Mouse (Mus musculus) forebrain, embryonic 14.5 days (tissue): ENCODE measurements around the gene Gm45799. TPM values are rescaled to one million over a fixed set of nuclear protein-coding genes. Genes with fewer than 3 reads are reported as not detected.

ENCODE experiments used
- polyA plus RNA-seq: library from polyadenylated mRNA; unstranded; fragments of >200 nt; fragmentation: Nextera tagmentation; extraction: Ambion mirVana; gene quantifications from 2 replicates; pipeline ENCODE4 v1.2.1, GENCODE M21; 2014

The Gm45799 gene
- polyA plus RNA-seq, 1 experiment from 2014 or later: 25.0 TPM

Other genes with a start within 250 kb of the Gm45799 start
- gene Fam160a2, start 240.5 kb upstream of the Gm45799 start, polyA plus RNA-seq: 30.4 and 39.8 TPM in 2 replicates
- gene Cnga4, start 236.0 kb upstream of the Gm45799 start, polyA plus RNA-seq: not detected in 2 replicates
- gene Cckbr, start 214.8 kb upstream of the Gm45799 start, polyA plus RNA-seq: 1.1 and 1.6 TPM in 2 replicates
- gene Cavin3, start 158.3 kb upstream of the Gm45799 start, polyA plus RNA-seq: 28.6 and 31.3 TPM in 2 replicates
- 79.9 and 88.5 TPM in 2 replicates for gene Smpd1, start 86.2 kb upstream of the Gm45799 start, polyA plus RNA-seq
- 188 and 228 TPM in 2 replicates for gene Apbb1, start 58.9 kb upstream of the Gm45799 start, polyA plus RNA-seq
- not detected in 2 replicates for gene Hpx, start 40.4 kb upstream of the Gm45799 start, polyA plus RNA-seq
- gene Trim3, start 7.0 kb upstream of the Gm45799 start, polyA plus RNA-seq: 41.0 and 52.4 TPM in 2 replicates
- gene Timm10b, start 496 bp upstream of the Gm45799 start, polyA plus RNA-seq: 137 and 144 TPM in 2 replicates
- 92.9 and 97.6 TPM in 2 replicates for gene Arfip2, start 136 bp upstream of the Gm45799 start, polyA plus RNA-seq
- 0.96 and 1.1 TPM in 2 replicates for gene Dnhd1, start 10.3 kb downstream of the Gm45799 start, polyA plus RNA-seq
- 207 and 214 TPM in 2 replicates for gene Ilk, start 96.0 kb downstream of the Gm45799 start, polyA plus RNA-seq
- gene Rrp8, start 96.8 kb downstream of the Gm45799 start, polyA plus RNA-seq: 19.3 and 20.3 TPM in 2 replicates
- 116 and 164 TPM in 2 replicates for gene Taf10, start 103.8 kb downstream of the Gm45799 start, polyA plus RNA-seq
- gene Tpp1, start 111.7 kb downstream of the Gm45799 start, polyA plus RNA-seq: 41.1 and 44.3 TPM in 2 replicates
- gene Dchs1, start 147.1 kb downstream of the Gm45799 start, polyA plus RNA-seq: 18.3 and 21.7 TPM in 2 replicates
- gene Mrpl17, start 170.5 kb downstream of the Gm45799 start, polyA plus RNA-seq: 182 and 221 TPM in 2 replicates